Mouse (Mus musculus) embryonic fibroblast, embryonic 13.5 days (primary cell): ENCODE results near the gene Ppp1r12c.

Experiments used
- CTCF ChIP-seq: IDR thresholded peaks from 2 replicates; pipeline ENCODE4 v1.5.1; 2011; ENCODE audit warnings: mild to moderate bottlenecking, control low read depth, low read length, moderate library complexity, borderline replicate concordance; ENCODE audit not compliant: insufficient read depth
- POLR2A ChIP-seq: IDR thresholded peaks from 2 replicates; pipeline ENCODE4 v1.6.1; 2011; ENCODE audit warnings: low read depth, mild to moderate bottlenecking, control low read depth, low read length, moderate library complexity

DNA sequence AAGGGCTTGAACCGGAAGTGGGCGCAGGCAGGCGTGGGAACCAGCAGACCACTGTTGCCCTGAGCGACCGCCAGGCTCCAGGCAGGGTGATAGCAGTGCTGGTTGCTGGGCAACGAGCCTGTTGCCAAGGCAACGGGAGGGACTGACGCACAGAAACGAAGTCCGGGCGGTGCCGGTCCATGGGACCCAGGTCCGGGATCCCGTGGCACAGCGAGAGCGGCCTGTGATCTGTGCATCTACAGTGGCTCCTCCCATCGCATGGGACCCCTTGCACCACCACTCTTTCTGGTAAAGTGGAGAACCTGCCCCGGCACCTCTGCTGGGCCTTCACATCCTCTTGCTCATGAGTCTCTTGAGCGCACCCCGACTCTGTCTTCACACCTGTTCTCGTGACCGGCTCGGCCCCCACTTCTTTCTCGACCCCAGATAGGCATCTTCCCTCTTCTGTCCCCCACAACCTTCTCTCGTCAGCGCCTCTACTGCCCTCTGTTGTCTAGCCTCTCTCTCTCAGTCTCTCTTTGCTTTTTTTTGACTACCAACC lies 45.2 kb upstream of the Ppp1r12c start:
- no peak for TF ChIP-seq CTCF
- TF ChIP-seq POLR2A, result no peak
